Mouse (Mus musculus) hindbrain, embryonic 15.5 days (tissue): ENCODE data around the gene Kcnk16. TPM values are rescaled to one million over a fixed set of nuclear protein-coding genes. Genes with fewer than 3 reads are reported as not detected.

ENCODE experiments used
- ATAC-seq: fragments of 200-750 bp; cut with Nextera tagmentation; 2 replicates; pipeline ENCODE4 v1.8.0; 2017; ENCODE audit warnings: low read depth, moderate number of reproducible peaks, moderate TSS enrichment; ENCODE audit not compliant: low FRiP score
- H3K27ac ChIP-seq: fragments of 300-500 bp; sonication (generic); replicated peaks from 2 replicates; pipeline ENCODE4 v1.5.1; 2015; ENCODE audit warnings: mild to moderate bottlenecking, inconsistent platforms
- H3K27me3 ChIP-seq: fragments of 300-500 bp; sonication (generic); 2 replicates; pipeline ENCODE4 v1.6.1; 2015; ENCODE audit warnings: control low read depth, inconsistent platforms
- H3K36me3 ChIP-seq: fragments of 300-500 bp; sonication (generic); 2 replicates; pipeline ENCODE4 v1.6.1; 2015; ENCODE audit warnings: control low read depth, inconsistent platforms
- H3K4me1 ChIP-seq: fragments of 300-500 bp; sonication (generic); replicated peaks from 2 replicates; pipeline ENCODE4 v1.6.1; 2015; ENCODE audit warnings: control low read depth, inconsistent platforms
- H3K4me2 ChIP-seq: fragments of 300-500 bp; sonication (generic); 2 replicates; pipeline ENCODE4 v1.6.1; 2015; ENCODE audit warnings: moderate library complexity, mild to moderate bottlenecking, inconsistent platforms
- H3K4me3 ChIP-seq: fragments of 300-500 bp; sonication (generic); 2 replicates; pipeline ENCODE4 v1.5.1; 2015; ENCODE audit warnings: mild to moderate bottlenecking, inconsistent platforms
- H3K9ac ChIP-seq: fragments of 300-500 bp; sonication (generic); 2 replicates; pipeline ENCODE4 v1.6.1; 2015; ENCODE audit warnings: inconsistent platforms
- H3K9me3 ChIP-seq: fragments of 300-500 bp; sonication (generic); 2 replicates; pipeline ENCODE4 v1.6.1; 2016; ENCODE audit warnings: control low read depth, inconsistent platforms
- WGBS: fragments of 180-500 bp; shearing (Covaris S2); methylation state at CpG from one replicate; pipeline ENCODE4 v1.1.7; 2015; 5-methylcytosine and 5-hydroxymethylcytosine counted together
- polyA plus RNA-seq: library from polyadenylated mRNA; unstranded; fragments of >200 nt; fragmentation: Nextera tagmentation; extraction: Ambion mirVana; gene quantifications from 2 replicates; pipeline ENCODE4 v1.2.1, GENCODE M21; 2015

Gene Kcnk16
- polyA plus RNA-seq, 1 experiment from 2014 or later: not detected

DNA sequence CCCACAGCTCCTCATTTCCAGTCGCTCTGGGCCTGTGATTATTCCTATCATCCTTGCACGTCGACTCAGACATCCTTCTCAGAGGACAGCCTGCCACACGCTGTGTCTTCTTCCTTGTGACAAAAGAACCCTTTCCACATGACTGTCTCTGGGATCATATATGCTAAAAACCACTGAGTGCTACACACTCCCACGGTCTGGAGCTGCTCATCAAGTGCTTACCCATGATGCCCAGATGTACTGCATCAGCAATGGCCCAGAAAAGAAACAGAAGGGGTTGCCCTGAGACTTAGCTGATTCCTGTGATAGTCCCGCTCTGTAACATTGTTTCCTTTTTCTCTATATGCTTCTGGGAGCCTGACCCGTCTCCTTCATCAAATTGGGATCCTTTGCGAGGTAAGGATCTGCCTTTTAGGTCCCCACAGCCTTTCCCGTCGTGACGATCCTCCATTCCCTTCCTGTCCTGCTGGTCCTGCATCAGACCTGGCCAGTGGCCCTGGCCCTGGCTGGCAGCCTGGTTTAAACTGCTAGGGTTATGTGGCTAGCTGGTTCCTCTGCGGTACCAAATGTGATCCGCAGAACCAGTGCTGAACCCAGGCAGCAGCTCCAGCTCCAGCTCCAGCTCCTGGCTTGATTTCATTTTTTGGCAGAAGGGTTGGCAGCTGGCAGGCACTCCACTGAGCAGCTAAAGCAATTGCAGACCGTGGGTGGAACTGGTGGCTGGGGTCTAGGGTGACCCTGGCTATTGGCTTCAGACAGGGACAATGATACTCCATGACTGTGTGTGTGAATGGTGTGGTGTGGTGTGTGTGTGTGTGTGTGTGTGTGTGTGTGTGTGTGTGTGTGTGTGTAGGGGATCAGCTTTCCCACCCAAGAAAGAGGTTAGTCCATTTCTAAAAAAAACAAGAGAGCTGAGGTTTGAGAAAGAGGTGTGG lies 18.5 kb downstream of the Kcnk16 start:
- no peaks in the 10 kb centered on the region for H3K36me3 ChIP-seq
- no peak overlapping the region for H3K9ac ChIP-seq
- H3K4me3 ChIP-seq: no peak overlapping the region
- WGBS: 44% methylated on average over 14 of the region's 14 CpGs
- no peaks in the 10 kb centered on the region for H3K9me3 ChIP-seq
- H3K27ac ChIP-seq: 0 out of 2 replicates have a peak overlapping the region, but pooled peaks have one; percentile 1
- H3K4me2 ChIP-seq: no peak overlapping the region
- ATAC-seq: peak; percentile 48
- peaks cover 7% of the 10 kb centered on the region; the same call in 1 of the 2 replicates for H3K4me1 ChIP-seq
- H3K27me3 ChIP-seq: no peaks in the 10 kb centered on the region

DNA sequence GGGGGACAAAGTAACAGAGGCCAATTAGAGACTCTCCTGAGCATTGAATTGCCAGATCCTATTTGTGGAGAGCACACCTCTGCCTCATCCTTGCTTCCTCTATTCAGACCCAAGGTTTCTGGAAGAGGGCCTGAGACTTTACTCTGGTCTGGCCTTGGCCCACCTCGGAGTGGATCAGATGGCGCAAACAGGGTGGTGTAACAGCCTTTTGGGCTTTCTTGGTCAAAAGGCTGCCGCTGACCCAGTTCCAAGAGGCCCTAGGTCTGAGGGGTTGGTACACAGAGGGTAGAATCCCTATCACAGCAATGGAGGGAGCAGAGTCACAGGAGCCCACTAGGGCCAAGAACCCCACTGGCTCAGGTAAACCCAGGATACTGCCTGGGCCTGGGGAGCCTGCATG lies 21.0 kb downstream of the Kcnk16 start:
- Histone ChIP-seq H3K36me3 (no peaks in the 10 kb centered on the region), H3K9ac (no peak overlapping the region), H3K27me3 (no peaks in the 10 kb centered on the region), H3K9me3 (no peaks in the 10 kb centered on the region), H3K4me2 (no peak overlapping the region), H3K4me1 (peaks cover 7% of the 10 kb centered on the region; the same call in 1 of the 2 replicates), H3K4me3 (no peak overlapping the region), H3K27ac (no peak overlapping the region)
- WGBS: 96% methylated on average over 3 of the region's 3 CpGs
- ATAC-seq: no peak

- H3K9me3 ChIP-seq: no peaks in the 10 kb centered on the region
- H3K27ac ChIP-seq: no peak overlapping the region
- ATAC-seq: no peak
- no peak overlapping the region for H3K4me2 ChIP-seq
- H3K4me3 ChIP-seq: no peak overlapping the region
- no peaks in the 10 kb centered on the region for H3K36me3 ChIP-seq
- peaks cover 7% of the 10 kb centered on the region; the same call in 1 of the 2 replicates for H3K4me1 ChIP-seq
- no peaks in the 10 kb centered on the region for H3K27me3 ChIP-seq
- H3K9ac ChIP-seq: no peak overlapping the region
- WGBS: 72% methylated on average over 11 of the region's 11 CpGs
These were observed 22.2 kb downstream of the Kcnk16 start for GRCm38 (mm10) chr14:20246811-20247266.

GRCm38 (mm10) chr14:20245861-20246260 lies 23.1 kb downstream of the Kcnk16 start:
- no peaks in the 10 kb centered on the region for H3K9me3 ChIP-seq
- no peaks in the 10 kb centered on the region for H3K36me3 ChIP-seq
- H3K9ac ChIP-seq: no peak overlapping the region
- no peak overlapping the region for H3K4me2 ChIP-seq
- peaks cover 7% of the 10 kb centered on the region; the same call in 1 of the 2 replicates for H3K4me1 ChIP-seq
- no peak overlapping the region for H3K4me3 ChIP-seq
- H3K27me3 ChIP-seq: no peaks in the 10 kb centered on the region
- ATAC-seq: no peak
- 79% methylated on average over 5 of the region's 5 CpGs for WGBS
- H3K27ac ChIP-seq: no peak overlapping the region

- Histone ChIP-seq H3K4me3 (no peak overlapping the region), H3K27me3 (no peaks in the 10 kb centered on the region), H3K9ac (no peak overlapping the region), H3K27ac (no peak overlapping the region), H3K36me3 (no peaks in the 10 kb centered on the region), H3K4me2 (no peak overlapping the region), H3K4me1 (peaks cover 3% of the 10 kb centered on the region; the same call in 1 of the 2 replicates), H3K9me3 (no peaks in the 10 kb centered on the region)
- 70% methylated on average over 2 of the region's 2 CpGs for WGBS
- ATAC-seq: no peak
These were observed 23.7 kb downstream of the Kcnk16 start for GRCm38 (mm10) chr14:20245318-20245717.

DNA sequence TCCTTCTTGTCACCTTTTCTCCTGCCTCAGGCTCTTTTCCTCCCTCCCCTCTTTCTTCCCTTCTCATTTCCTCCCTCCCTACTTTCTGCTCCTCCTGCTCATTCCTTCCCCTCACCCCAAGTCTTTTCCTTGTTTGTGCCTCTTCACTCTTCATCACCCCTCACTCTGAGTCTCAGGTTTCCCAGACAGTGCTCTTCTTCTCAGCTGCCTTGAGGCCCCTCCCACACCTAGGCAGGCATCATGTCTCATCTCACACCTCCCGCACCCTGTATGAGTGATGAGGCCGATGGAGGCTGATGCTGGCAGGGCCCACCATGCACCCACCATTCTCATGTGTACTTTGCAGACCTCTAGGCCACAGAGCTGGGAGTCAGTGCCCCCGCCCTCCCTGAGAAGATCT lies 25.8 kb downstream of the Kcnk16 start:
- no peak overlapping the region for H3K27ac ChIP-seq
- H3K4me3 ChIP-seq: no peak overlapping the region
- H3K36me3 ChIP-seq: no peaks in the 10 kb centered on the region
- H3K9ac ChIP-seq: no peak overlapping the region
- no peak overlapping the region for H3K4me2 ChIP-seq
- H3K9me3 ChIP-seq: no peaks in the 10 kb centered on the region
- H3K27me3 ChIP-seq: no peaks in the 10 kb centered on the region
- ATAC-seq: no peak
- H3K4me1 ChIP-seq: no peaks in the 10 kb centered on the region
- 88% methylated on average over 3 of the region's 3 CpGs for WGBS

GRCm38 (mm10) chr14:20242454-20242853 lies 26.5 kb downstream of the Kcnk16 start:
- 84% methylated on average over 8 of the region's 8 CpGs for WGBS
- no peaks in the 10 kb centered on the region for H3K27me3 ChIP-seq
- ATAC-seq: no peak
- H3K9ac ChIP-seq: no peak overlapping the region
- H3K4me2 ChIP-seq: no peak overlapping the region
- no peaks in the 10 kb centered on the region for H3K4me1 ChIP-seq
- no peak overlapping the region for H3K4me3 ChIP-seq
- no peaks in the 10 kb centered on the region for H3K36me3 ChIP-seq
- no peak overlapping the region for H3K27ac ChIP-seq
- no peaks in the 10 kb centered on the region for H3K9me3 ChIP-seq

DNA sequence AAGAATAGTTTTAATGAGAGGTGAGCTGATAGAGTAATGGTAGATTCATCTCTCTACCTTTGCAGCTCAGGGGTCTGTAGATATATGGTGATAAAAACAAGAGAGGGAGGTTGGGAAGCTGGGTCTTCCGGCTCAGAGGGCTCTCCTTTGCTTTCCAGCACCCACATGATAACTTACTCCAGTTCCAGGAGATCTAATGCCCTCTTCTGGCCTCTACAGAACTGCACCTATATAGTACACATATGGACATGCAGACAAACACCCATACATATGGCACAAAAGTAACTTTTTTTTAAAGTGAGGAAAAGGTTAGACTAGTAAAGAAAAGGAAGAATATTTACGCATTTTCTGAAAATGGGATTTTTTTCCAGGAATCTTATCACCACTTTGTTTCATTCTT lies 34.6 kb downstream of the Kcnk16 start:
- no peaks in the 10 kb centered on the region for H3K4me1 ChIP-seq
- no peak overlapping the region for H3K27ac ChIP-seq
- H3K9me3 ChIP-seq: no peaks in the 10 kb centered on the region
- H3K4me3 ChIP-seq: no peak overlapping the region
- H3K27me3 ChIP-seq: no peaks in the 10 kb centered on the region
- no peak for ATAC-seq
- 97% methylated on average over 2 of the region's 2 CpGs for WGBS
- no peak overlapping the region for H3K4me2 ChIP-seq
- H3K36me3 ChIP-seq: no peaks in the 10 kb centered on the region
- H3K9ac ChIP-seq: no peak overlapping the region

- 76% methylated on average over 11 of the region's 11 CpGs for WGBS
- Histone ChIP-seq H3K9ac (no peak overlapping the region), H3K36me3 (no peaks in the 10 kb centered on the region), H3K4me1 (no peaks in the 10 kb centered on the region), H3K27ac (no peak overlapping the region), H3K9me3 (no peaks in the 10 kb centered on the region), H3K4me2 (no peak overlapping the region), H3K4me3 (no peak overlapping the region), H3K27me3 (no peaks in the 10 kb centered on the region)
- no peak for ATAC-seq
These were observed 35.7 kb downstream of the Kcnk16 start for GRCm38 (mm10) chr14:20233016-20233980.

GRCm38 (mm10) chr14:20230063-20230491 lies 38.9 kb downstream of the Kcnk16 start:
- Histone ChIP-seq H3K4me3 (no peak overlapping the region), H3K27ac (no peak overlapping the region), H3K36me3 (no peaks in the 10 kb centered on the region), H3K9ac (no peak overlapping the region), H3K27me3 (no peaks in the 10 kb centered on the region), H3K4me2 (no peak overlapping the region), H3K9me3 (no peaks in the 10 kb centered on the region), H3K4me1 (peaks cover 8% of the 10 kb centered on the region)
- WGBS: 85% methylated on average over 7 of the region's 7 CpGs
- ATAC-seq: no peak

DNA sequence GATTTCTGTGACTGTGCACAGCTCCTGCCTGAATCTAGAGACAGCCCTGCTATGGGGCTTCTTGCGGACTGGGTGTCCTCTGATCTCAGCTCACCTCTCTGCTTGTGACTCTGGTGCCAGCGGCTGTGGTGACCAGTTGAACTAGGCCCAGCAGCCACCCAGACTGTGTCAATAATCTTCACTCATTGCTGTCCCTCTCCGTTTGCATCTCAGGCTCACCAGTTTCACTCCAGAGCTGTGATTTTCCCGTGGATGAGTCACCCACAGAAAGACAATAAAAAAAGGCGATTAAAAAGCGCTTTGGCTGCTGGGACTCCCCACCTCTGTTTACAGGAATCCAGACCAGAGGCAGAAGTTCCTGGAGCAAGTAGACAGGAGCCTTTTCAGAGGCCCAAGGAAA lies 39.6 kb downstream of the Kcnk16 start:
- Histone ChIP-seq H3K27ac (no peak overlapping the region), H3K36me3 (no peaks in the 10 kb centered on the region), H3K9ac (no peak overlapping the region), H3K4me2 (no peak overlapping the region), H3K9me3 (no peaks in the 10 kb centered on the region), H3K4me3 (no peak overlapping the region), H3K4me1 (peaks cover 13% of the 10 kb centered on the region), H3K27me3 (no peaks in the 10 kb centered on the region)
- 74% methylated on average over 6 of the region's 6 CpGs for WGBS
- ATAC-seq: no peak

GRCm38 (mm10) chr14:20228336-20228735 lies 40.7 kb downstream of the Kcnk16 start:
- no peak overlapping the region for H3K9ac ChIP-seq
- no peak for ATAC-seq
- no peaks in the 10 kb centered on the region for H3K27me3 ChIP-seq
- WGBS: 77% methylated on average over 4 of the region's 4 CpGs
- H3K36me3 ChIP-seq: no peaks in the 10 kb centered on the region
- no peak overlapping the region for H3K4me3 ChIP-seq
- H3K4me1 ChIP-seq: peaks cover 15% of the 10 kb centered on the region
- H3K27ac ChIP-seq: no peak overlapping the region
- no peaks in the 10 kb centered on the region for H3K9me3 ChIP-seq
- no peak overlapping the region for H3K4me2 ChIP-seq
